Mouse (Mus musculus) E14TG2a.4 (cell line): ENCODE results near the gene Ccnj.

Experiments used
- H3K27me3 ChIP-seq: 2 replicates; pipeline ENCODE4 v1.6.1; 2014; ENCODE audit warnings: low read length, control low read depth; ENCODE audit not compliant: insufficient read depth
- H3K36me3 ChIP-seq: 2 replicates; pipeline ENCODE4 v1.6.1; 2014; ENCODE audit warnings: low read length, control low read depth; ENCODE audit not compliant: insufficient read depth
- H3K4me1 ChIP-seq: replicated peaks from 2 replicates; pipeline ENCODE4 v1.6.1; 2014; ENCODE audit warnings: low read depth, low read length, control low read depth
- H3K4me3 ChIP-seq: replicated peaks from 2 replicates; pipeline ENCODE4 v1.5.1; 2014; ENCODE audit warnings: mild to moderate bottlenecking, low read length
- H3K9me3 ChIP-seq: 2 replicates; pipeline ENCODE4 v1.6.1; 2014; ENCODE audit warnings: low read length, control low read depth
- CTCF ChIP-seq: conservative IDR thresholded peaks from 2 replicates; pipeline ENCODE4 v1.5.1; 2014; ENCODE audit warnings: low read length
- NANOG ChIP-seq: IDR thresholded peaks from 2 replicates; pipeline ENCODE4 v1.6.1; 2014; ENCODE audit warnings: borderline replicate concordance, low read length, mixed read lengths
- POU5F1 ChIP-seq: IDR thresholded peaks from 2 replicates; pipeline ENCODE4 v1.6.1; 2014; ENCODE audit warnings: low read length, borderline replicate concordance

The Ccnj gene

GRCm38 (mm10) chr19:40868284-40868683 lies 37.2 kb downstream of the Ccnj start:
- peaks cover under 1% of the 10 kb centered on the region for H3K9me3 ChIP-seq
- peak overlapping the region; percentile 43; the same call in 1 of the 2 replicates for H3K4me3 ChIP-seq
- TF ChIP-seq POU5F1 (no peak), NANOG (no peak), CTCF (no peak)
- no peaks in the 10 kb centered on the region for H3K36me3 ChIP-seq
- peaks cover 26% of the 10 kb centered on the region for H3K4me1 ChIP-seq
- H3K27me3 ChIP-seq, result 0 out of 2 replicates have a peak, but pooled peaks cover 2% of the 10 kb centered on the region

- TF ChIP-seq NANOG, result no peak
- TF ChIP-seq CTCF, result no peak
- no peak for TF ChIP-seq POU5F1
Observed at GRCm38 (mm10) chr19:40869425-40870105, 38.5 kb downstream of the Ccnj start.

GRCm38 (mm10) chr19:40872955-40873665 lies 42.0 kb downstream of the Ccnj start:
- Histone ChIP-seq H3K4me3 (peak overlapping the region; percentile 81), H3K27me3 (peaks cover 16% of the 10 kb centered on the region), H3K36me3 (no peaks in the 10 kb centered on the region), H3K4me1 (peaks cover 14% of the 10 kb centered on the region), H3K9me3 (0 out of 2 replicates have a peak, but pooled peaks cover 4% of the 10 kb centered on the region)
- no peak for TF ChIP-seq POU5F1
- TF ChIP-seq CTCF, result peak; percentile 34; the same call in 1 of the 2 replicates

More at GRCm38 (mm10) chr19:40869425-40870105, 38.5 kb downstream of the Ccnj start:
- 0 out of 2 replicates have a peak, but pooled peaks cover 4% of the 10 kb centered on the region for H3K9me3 ChIP-seq
- no peaks in the 10 kb centered on the region for H3K36me3 ChIP-seq
- H3K4me1 ChIP-seq, result peaks cover 29% of the 10 kb centered on the region
- no peak overlapping the region for H3K4me3 ChIP-seq
- peaks cover 2% of the 10 kb centered on the region; the same call in 1 of the 2 replicates for H3K27me3 ChIP-seq

GRCm38 (mm10) chr19:40881700-40882099 lies 50.6 kb downstream of the Ccnj start:
- no peaks in the 10 kb centered on the region for H3K9me3 ChIP-seq
- no peak overlapping the region for H3K4me3 ChIP-seq
- H3K27me3 ChIP-seq, result peaks cover 15% of the 10 kb centered on the region
- no peak for TF ChIP-seq NANOG
- TF ChIP-seq POU5F1, result no peak
- no peak for TF ChIP-seq CTCF
- peaks cover 3% of the 10 kb centered on the region; the same call in 1 of the 2 replicates for H3K4me1 ChIP-seq
- H3K36me3 ChIP-seq, result no peaks in the 10 kb centered on the region

GRCm38 (mm10) chr19:40888887-40889286 lies 57.8 kb downstream of the Ccnj start:
- Histone ChIP-seq H3K36me3 (no peaks in the 10 kb centered on the region), H3K4me1 (peaks cover 6% of the 10 kb centered on the region; the same call in 1 of the 2 replicates), H3K4me3 (no peak overlapping the region), H3K27me3 (peaks cover 18% of the 10 kb centered on the region), H3K9me3 (no peaks in the 10 kb centered on the region; the same call in 1 of the 2 replicates)
- TF ChIP-seq POU5F1 (no peak), NANOG (no peak)

- H3K36me3 ChIP-seq, result peaks cover under 1% of the 10 kb centered on the region; the same call in 1 of the 2 replicates
Observed at GRCm38 (mm10) chr19:40894071-40894506, 63.0 kb downstream of the Ccnj start.

GRCm38 (mm10) chr19:40894519-40895392 lies 63.7 kb downstream of the Ccnj start, which contains the start of gene Zfp518a:
Zfp518a (plus strand) TSS chr19:40894705.
- Histone ChIP-seq H3K36me3 (peaks cover 6% of the 10 kb centered on the region; the same call in 1 of the 2 replicates), H3K4me3 (peak within 1 kb of the TSS; percentile 90), H3K4me1 (peaks cover 3% of the 10 kb centered on the region; the same call in 1 of the 2 replicates), H3K9me3 (no peaks in the 10 kb centered on the region; the same call in 1 of the 2 replicates), H3K27me3 (peaks cover 8% of the 10 kb centered on the region; the same call in 1 of the 2 replicates)
- no peak for TF ChIP-seq CTCF
- no peak for TF ChIP-seq POU5F1

More at GRCm38 (mm10) chr19:40894071-40894506, 63.0 kb downstream of the Ccnj start:
- Histone ChIP-seq H3K4me3 (peak overlapping the region; percentile 90), H3K27me3 (peaks cover 8% of the 10 kb centered on the region; the same call in 1 of the 2 replicates), H3K9me3 (no peaks in the 10 kb centered on the region; the same call in 1 of the 2 replicates), H3K4me1 (peaks cover 3% of the 10 kb centered on the region; the same call in 1 of the 2 replicates)
- TF ChIP-seq NANOG (no peak), POU5F1 (no peak), CTCF (no peak)
